Mouse (Mus musculus) thymus, adult 2 months (tissue): ENCODE data around the gene Arf4. TPM values are rescaled to one million over a fixed set of nuclear protein-coding genes. Genes with fewer than 3 reads are reported as not detected.

Source experiments
- DNase-seq: peaks from one replicate; pipeline ENCODE4 v3.0.0; 2021
- H3K27ac ChIP-seq: fragments of 200-500 bp; 2 replicates; pipeline ENCODE4 v1.5.1; 2012; ENCODE audit warnings: low read length, control low read depth; ENCODE audit not compliant: control insufficient read depth, insufficient read depth
- H3K27me3 ChIP-seq: fragments of 200-500 bp; 2 replicates; pipeline ENCODE4 v1.6.1; 2012; ENCODE audit warnings: mild to moderate bottlenecking, low read length, moderate library complexity, mixed read lengths; ENCODE audit not compliant: control insufficient read depth, insufficient read depth
- H3K36me3 ChIP-seq: fragments of 200-500 bp; 2 replicates; pipeline ENCODE4 v1.6.1; 2012; ENCODE audit warnings: mild to moderate bottlenecking, low read length, moderate library complexity; ENCODE audit not compliant: control insufficient read depth, insufficient read depth
- H3K4me1 ChIP-seq: fragments of 200-500 bp; replicated peaks from 2 replicates; pipeline ENCODE4 v1.6.1; 2012; ENCODE audit warnings: low read length; ENCODE audit not compliant: control insufficient read depth, insufficient read depth
- H3K4me3 ChIP-seq: fragments of 200-500 bp; 2 replicates; pipeline ENCODE4 v1.5.1; 2012; ENCODE audit warnings: mild to moderate bottlenecking, low read length, control low read depth, moderate library complexity; ENCODE audit not compliant: control insufficient read depth, insufficient read depth
- CTCF ChIP-seq: fragments of 200-500 bp; IDR thresholded peaks from 2 replicates; pipeline ENCODE4 v1.5.1; 2012; ENCODE audit warnings: mild to moderate bottlenecking, control low read depth, low read length, moderate library complexity, borderline replicate concordance; ENCODE audit not compliant: control insufficient read depth, poor library complexity, insufficient read depth; ENCODE audit errors: extremely low read depth
- POLR2A ChIP-seq: fragments of 200-500 bp; IDR thresholded peaks from 2 replicates; pipeline ENCODE4 v1.6.1; 2012; ENCODE audit warnings: mild to moderate bottlenecking, low read length, control low read depth, moderate library complexity; ENCODE audit not compliant: control insufficient read depth, poor library complexity, insufficient read depth; ENCODE audit errors: extremely low read depth
- WGBS: fragments of 180-500 bp; shearing (Covaris S2); methylation state at CpG from one replicate; pipeline ENCODE4 v1.1.7; 2018; 5-methylcytosine and 5-hydroxymethylcytosine counted together
- polyA plus RNA-seq: library from polyadenylated mRNA; depleted of rRNA; stranded (reverse); fragments of >200 nt; gene quantifications from 2 replicates; pipeline ENCODE4 v1.2.3, GENCODE M21; 2012; rRNA removed

Gene Arf4
- 134 and 160 TPM in 2 replicates for polyA plus RNA-seq

GRCm38 (mm10) chr14:26637851-26638707, at the start of gene Arf4:
TSS of gene Arf4 (plus strand) at chr14:26638074.
- Histone ChIP-seq H3K36me3 (no peaks in the 10 kb centered on the region), H3K4me1 (peaks cover 3% of the 10 kb centered on the region; the same call in 1 of the 2 replicates), H3K27me3 (no peaks in the 10 kb centered on the region), H3K4me3 (peak within 1 kb of the TSS; percentile 77), H3K27ac (peak within 1 kb of the TSS; percentile 33)
- WGBS = under 1% methylated on average over 83 of the region's 83 CpGs
- TF ChIP-seq CTCF = peak; percentile 64; the same call in 1 of the 2 replicates
- peak; percentile 75; the same call in 1 of the 2 replicates for TF ChIP-seq POLR2A
- DNase-seq = peak; percentile 94

- no peak for DNase-seq
- peak overlapping the region; percentile 30; the same call in 1 of the 2 replicates for H3K27ac ChIP-seq
- H3K4me1 ChIP-seq = peaks cover 18% of the 10 kb centered on the region
- no peak for TF ChIP-seq POLR2A
- no peak for TF ChIP-seq CTCF
- H3K4me3 ChIP-seq = no peak overlapping the region
- H3K27me3 ChIP-seq = no peaks in the 10 kb centered on the region
- H3K36me3 ChIP-seq = no peaks in the 10 kb centered on the region
Observed at GRCm38 (mm10) chr14:26591353-26591752, 46.5 kb upstream of the Arf4 start.

- Histone ChIP-seq H3K4me1 (peaks cover 15% of the 10 kb centered on the region), H3K27ac (no peak overlapping the region), H3K36me3 (peaks cover 5% of the 10 kb centered on the region; the same call in 1 of the 2 replicates), H3K27me3 (no peaks in the 10 kb centered on the region), H3K4me3 (no peak overlapping the region)
- WGBS = 70% methylated on average over 2 of the region's 2 CpGs
- DNase-seq = no peak
- TF ChIP-seq CTCF = no peak
- TF ChIP-seq POLR2A = no peak
Observed at GRCm38 (mm10) chr14:26593281-26593895, 44.5 kb upstream of the Arf4 start.

- no peak for DNase-seq
- Histone ChIP-seq H3K4me3 (no peak overlapping the region), H3K27me3 (no peaks in the 10 kb centered on the region), H3K27ac (no peak overlapping the region), H3K4me1 (peaks cover 13% of the 10 kb centered on the region), H3K36me3 (peaks cover 16% of the 10 kb centered on the region)
- 95% methylated on average over 7 of the region's 7 CpGs for WGBS
- no peak for TF ChIP-seq POLR2A
- TF ChIP-seq CTCF = no peak
Observed at GRCm38 (mm10) chr14:26595167-26595566, 42.7 kb upstream of the Arf4 start.

GRCm38 (mm10) chr14:26595695-26596365, 42.0 kb upstream of the Arf4 start:
- 66% methylated on average over 5 of the region's 5 CpGs for WGBS
- TF ChIP-seq POLR2A (no peak), CTCF (no peak)
- Histone ChIP-seq H3K4me3 (no peak overlapping the region), H3K27ac (no peak overlapping the region), H3K4me1 (peaks cover 8% of the 10 kb centered on the region), H3K36me3 (peaks cover 16% of the 10 kb centered on the region), H3K27me3 (no peaks in the 10 kb centered on the region)
- DNase-seq = no peak

GRCm38 (mm10) chr14:26605354-26605753, 32.5 kb upstream of the Arf4 start:
- peaks cover 56% of the 10 kb centered on the region for H3K36me3 ChIP-seq
- WGBS = 90% methylated on average over 4 of the region's 4 CpGs

More at GRCm38 (mm10) chr14:26605354-26605753, 32.5 kb upstream of the Arf4 start:
- Histone ChIP-seq H3K27ac (no peak overlapping the region), H3K27me3 (no peaks in the 10 kb centered on the region), H3K4me1 (no peaks in the 10 kb centered on the region), H3K4me3 (no peak overlapping the region)
- no peak for TF ChIP-seq POLR2A
- no peak for DNase-seq
